Mouse (Mus musculus) olfactory bulb, adult 2 months (tissue): ENCODE data around the gene Gm10638. TPM values are rescaled to one million over a fixed set of nuclear protein-coding genes. Genes with fewer than 3 reads are reported as not detected.

ENCODE experiments used
- H3K27ac ChIP-seq: fragments of 200-500 bp; 2 replicates; pipeline ENCODE4 v1.5.1; 2012; ENCODE audit warnings: low read depth, low read length; ENCODE audit not compliant: insufficient read depth
- H3K4me1 ChIP-seq: fragments of 200-500 bp; 2 replicates; pipeline ENCODE4 v1.6.1; 2012; ENCODE audit warnings: low read length; ENCODE audit not compliant: control insufficient read depth, insufficient read depth
- H3K4me3 ChIP-seq: fragments of 200-500 bp; 2 replicates; pipeline ENCODE4 v1.5.1; 2012; ENCODE audit warnings: mild to moderate bottlenecking, low read depth, low read length, moderate library complexity; ENCODE audit not compliant: insufficient read depth
- CTCF ChIP-seq: fragments of 200-500 bp; IDR thresholded peaks from 2 replicates; pipeline ENCODE4 v1.5.1; 2012; ENCODE audit warnings: low read depth, mild to moderate bottlenecking, low read length, moderate library complexity; ENCODE audit not compliant: insufficient read depth
- POLR2A ChIP-seq: fragments of 200-500 bp; IDR thresholded peaks from 2 replicates; pipeline ENCODE4 v1.6.1; 2012; ENCODE audit warnings: mild to moderate bottlenecking, low read depth, low read length, moderate library complexity; ENCODE audit not compliant: insufficient read depth
- WGBS: fragments of 180-500 bp; shearing (Covaris S2); methylation state at CpG from one replicate; pipeline ENCODE4 v1.1.7; 2018; 5-methylcytosine and 5-hydroxymethylcytosine counted together
- polyA plus RNA-seq: library from polyadenylated mRNA; stranded (reverse); fragments of >200 nt; gene quantifications from 2 replicates; pipeline ENCODE4 v1.2.4, GENCODE M21; 2012; ENCODE audit warnings: low replicate concordance; ENCODE audit not compliant: missing spikeins, insufficient read depth, insufficient read length

Gene Gm10638
- polyA plus RNA-seq, 1 experiment: not detected

GRCm38 (mm10) chr8:86730860-86731259, 14.6 kb upstream of the Gm10638 start:
- H3K4me3 ChIP-seq: no peak overlapping the region
- no peak overlapping the region for H3K27ac ChIP-seq
- WGBS: 97% methylated on average over 1 of the region's 1 CpGs
- peaks cover 15% of the 10 kb centered on the region for H3K4me1 ChIP-seq
- TF ChIP-seq POLR2A (no peak), CTCF (no peak)

DNA sequence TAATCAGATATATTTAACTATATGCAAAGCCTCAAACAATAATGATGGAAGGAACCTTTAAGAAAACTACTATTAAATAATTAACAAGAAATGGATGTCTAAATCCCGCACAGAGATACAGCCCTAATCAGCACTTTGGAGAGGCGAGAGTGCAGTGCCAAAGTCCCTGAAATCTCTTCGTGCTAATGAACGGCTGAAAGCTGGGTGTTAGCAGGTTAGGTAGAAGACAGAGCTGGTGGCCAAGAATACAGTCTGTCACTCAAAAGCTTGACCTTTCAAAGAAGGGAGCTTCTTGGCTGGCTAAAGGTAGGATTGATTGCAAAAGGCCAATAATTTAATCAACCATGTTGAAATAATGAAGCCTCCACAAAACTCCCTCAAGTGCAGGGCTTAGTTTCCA, 11.3 kb upstream of the Gm10638 start:
- 27% methylated on average over 4 of the region's 4 CpGs for WGBS
- H3K4me1 ChIP-seq: 0 out of 2 replicates have a peak, but pooled peaks cover 4% of the 10 kb centered on the region
- TF ChIP-seq CTCF: no peak
- TF ChIP-seq POLR2A: no peak

GRCm38 (mm10) chr8:86734954-86735353, 10.5 kb upstream of the Gm10638 start:
- Histone ChIP-seq H3K27ac (no peak overlapping the region), H3K4me3 (no peak overlapping the region), H3K4me1 (0 out of 2 replicates have a peak, but pooled peaks cover 4% of the 10 kb centered on the region)
- no peak for TF ChIP-seq POLR2A
- TF ChIP-seq CTCF: no peak
- WGBS: 28% methylated on average over 1 of the region's 1 CpGs

More for the DNA sequence above, 11.3 kb upstream of the Gm10638 start:
- no peak overlapping the region for H3K4me3 ChIP-seq
- H3K27ac ChIP-seq: no peak overlapping the region

DNA sequence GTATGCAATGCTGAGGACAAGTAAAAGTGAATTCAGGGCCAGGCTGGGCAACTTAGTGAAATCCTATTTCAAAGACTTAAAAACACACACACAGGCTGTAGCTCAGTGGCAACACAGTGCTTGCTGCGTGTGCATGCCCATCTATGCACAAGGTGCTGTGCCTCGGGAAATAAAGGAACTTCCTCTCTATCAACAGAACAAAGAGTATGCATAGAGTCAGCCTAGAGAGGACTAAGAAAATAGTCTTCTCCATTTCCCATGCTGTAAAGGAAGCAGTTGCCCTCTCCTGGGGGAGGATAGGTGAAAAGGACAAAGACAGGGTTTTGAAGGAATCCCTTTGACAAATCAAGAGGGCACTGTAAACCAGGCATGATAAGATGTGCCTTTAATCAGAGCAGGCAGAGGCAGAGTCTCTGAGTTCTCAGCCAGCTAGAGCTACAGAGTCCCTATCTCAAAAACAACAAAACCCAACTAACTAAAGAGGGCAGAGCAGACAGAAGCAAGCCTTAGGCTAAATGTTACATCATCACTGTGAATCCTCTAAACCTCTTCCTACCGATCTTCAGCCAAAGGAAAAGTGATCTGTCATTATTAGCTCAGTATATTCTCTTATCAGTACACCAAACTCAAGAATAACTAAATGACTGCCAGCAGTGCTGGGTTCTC, 9.9 kb upstream of the Gm10638 start:
- Histone ChIP-seq H3K27ac (no peak overlapping the region), H3K4me1 (0 out of 2 replicates have a peak, but pooled peaks cover 2% of the 10 kb centered on the region), H3K4me3 (no peak overlapping the region)
- TF ChIP-seq POLR2A: no peak
- TF ChIP-seq CTCF: no peak
- 31% methylated on average over 3 of the region's 3 CpGs for WGBS

- TF ChIP-seq POLR2A: no peak
- TF ChIP-seq CTCF: no peak
- Histone ChIP-seq H3K4me3 (no peak overlapping the region), H3K4me1 (no peaks in the 10 kb centered on the region), H3K27ac (no peak overlapping the region)
These were observed 4.6 kb upstream of the Gm10638 start for GRCm38 (mm10) chr8:86740899-86741298.

GRCm38 (mm10) chr8:86741627-86742026, 3.9 kb upstream of the Gm10638 start:
- no peak overlapping the region for H3K4me3 ChIP-seq
- H3K27ac ChIP-seq: no peak overlapping the region
- no peak for TF ChIP-seq CTCF
- no peak for TF ChIP-seq POLR2A
- peaks cover 5% of the 10 kb centered on the region for H3K4me1 ChIP-seq

DNA sequence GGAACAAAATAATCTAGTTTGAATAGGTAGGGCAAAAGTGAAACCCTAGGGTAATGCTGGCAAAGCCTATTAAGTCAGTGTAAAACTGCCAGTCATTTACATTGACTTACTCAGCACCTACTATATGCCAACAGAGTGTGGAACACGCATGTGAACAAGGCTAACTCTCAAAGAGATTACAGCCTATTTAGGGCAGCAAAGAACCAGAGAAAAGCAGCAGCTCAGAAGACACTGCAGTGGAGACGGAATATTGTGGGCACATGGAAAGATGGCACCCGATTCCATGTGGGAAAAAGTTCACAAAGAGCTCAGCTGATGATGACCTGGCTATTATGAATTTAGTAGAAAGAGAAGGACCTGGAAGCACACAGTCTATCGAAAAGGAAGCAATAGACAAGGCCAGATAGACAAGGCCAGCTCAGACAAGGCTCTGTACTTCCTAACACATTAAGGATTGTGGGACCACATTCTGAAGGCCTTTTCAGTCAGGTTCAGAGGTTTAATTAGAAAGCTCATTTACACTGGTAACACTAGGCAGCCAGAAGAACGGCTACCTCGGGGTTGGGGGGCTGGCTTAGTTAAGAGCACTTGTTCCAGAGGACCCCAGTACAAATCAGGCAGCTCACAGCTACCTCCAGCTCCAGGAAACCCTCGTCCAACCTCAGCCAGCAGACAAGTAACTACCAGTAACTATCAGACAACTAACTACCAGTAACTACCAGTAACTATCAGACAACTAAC, 2.7 kb upstream of the Gm10638 start:
- Histone ChIP-seq H3K4me1 (peaks cover 6% of the 10 kb centered on the region), H3K4me3 (no peak overlapping the region), H3K27ac (no peak overlapping the region)
- WGBS: 40% methylated on average over 7 of the region's 7 CpGs
- TF ChIP-seq CTCF (no peak), POLR2A (no peak)

- TF ChIP-seq CTCF: no peak
- no peak for TF ChIP-seq POLR2A
- Histone ChIP-seq H3K4me3 (peak overlapping the region; percentile 95), H3K27ac (peak overlapping the region; percentile 89), H3K4me1 (peaks cover 6% of the 10 kb centered on the region)
- 5% methylated on average over 18 of the region's 18 CpGs for WGBS
These were observed 932 bp upstream of the Gm10638 start for GRCm38 (mm10) chr8:86744313-86745220.

DNA sequence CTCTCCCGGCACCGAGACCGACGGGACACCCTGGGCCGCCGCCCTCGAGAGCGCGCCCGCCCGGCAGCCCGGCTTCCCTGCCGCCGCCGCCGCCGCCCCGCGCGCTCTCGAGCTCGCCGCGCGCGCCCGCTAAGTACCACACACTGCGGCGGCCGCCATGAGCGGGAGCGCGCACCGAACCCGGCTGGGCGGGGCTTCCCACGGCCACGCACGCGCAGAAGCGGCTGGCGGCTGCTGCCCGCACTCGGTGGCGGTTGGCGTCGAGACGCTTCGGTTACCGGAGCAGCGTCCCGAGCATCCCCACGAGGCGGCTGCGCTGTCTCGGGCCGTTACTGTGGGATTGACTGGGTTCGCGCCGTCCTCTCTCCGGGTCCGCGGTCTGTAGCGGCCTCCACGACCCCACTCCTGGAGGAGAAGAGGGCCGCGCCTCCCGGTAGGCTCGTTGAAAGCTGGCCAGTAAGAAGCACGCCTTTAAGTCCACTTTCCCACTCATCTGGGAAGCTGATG, 489 bp downstream of the Gm10638 start:
- Histone ChIP-seq H3K4me1 (peaks cover 6% of the 10 kb centered on the region), H3K27ac (peak overlapping the region; percentile 89), H3K4me3 (peak overlapping the region; percentile 95)
- WGBS: 2% methylated on average over 70 of the region's 70 CpGs
- TF ChIP-seq POLR2A (peak; percentile 90), CTCF (no peak; the same call in 1 of the 2 replicates)
